Mouse (Mus musculus) kidney, adult 2 months (tissue): ENCODE measurements around the gene AL607142.1.

ENCODE experiments used
- CTCF ChIP-seq: fragments of 200-500 bp; conservative IDR thresholded peaks from 2 replicates; pipeline ENCODE4 v1.5.1; 2011; ENCODE audit warnings: low read depth, mild to moderate bottlenecking, control low read depth, low read length, moderate library complexity, mixed read lengths; ENCODE audit not compliant: insufficient read depth, insufficient read length
- POLR2A ChIP-seq: fragments of 200-500 bp; IDR thresholded peaks from one replicate; pipeline ENCODE4 v1.6.1; 2011; ENCODE audit warnings: low read depth, low read length, control low read depth

GRCm38 (mm10) chr4:120045131-120045537 is 19.7 kb upstream of the AL607142.1 start:
- no peak for TF ChIP-seq POLR2A
- no peak for TF ChIP-seq CTCF
